Mouse (Mus musculus): ENCODE measurements around the gene Cdkal1. TPM values are rescaled to one million over a fixed set of nuclear protein-coding genes. Genes with fewer than 3 reads are reported as not detected.
A peak's percentile ranks its signal among the peaks of the same experiment; 100 is the strongest.

Cdkal1 gene
- total RNA-seq, 2 experiments from 2014 or later = 23.7 to 26.3 TPM

DNA sequence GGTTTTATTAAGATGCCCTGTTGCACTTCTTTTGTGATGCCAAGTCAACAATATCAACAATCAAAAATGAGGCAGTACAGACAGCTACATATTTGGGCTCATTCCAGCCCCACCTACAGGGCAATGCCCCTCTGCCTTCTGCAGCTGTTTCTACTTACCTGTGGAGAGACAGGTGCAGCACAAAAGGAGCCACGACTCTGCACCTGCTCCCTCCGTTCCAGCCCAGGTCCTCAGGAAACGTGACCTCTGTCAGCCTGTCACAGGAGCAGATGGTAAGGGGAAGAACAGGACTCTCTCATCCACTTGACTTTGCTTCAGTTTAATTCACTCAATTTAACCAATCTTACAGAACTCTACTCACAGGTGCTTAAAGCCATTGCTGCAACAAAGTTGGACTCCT, 258.7 kb downstream of the Cdkal1 start:
- no peak for DNase-seq (ENCODE audit: low spot score in 2 of 2)

DNA sequence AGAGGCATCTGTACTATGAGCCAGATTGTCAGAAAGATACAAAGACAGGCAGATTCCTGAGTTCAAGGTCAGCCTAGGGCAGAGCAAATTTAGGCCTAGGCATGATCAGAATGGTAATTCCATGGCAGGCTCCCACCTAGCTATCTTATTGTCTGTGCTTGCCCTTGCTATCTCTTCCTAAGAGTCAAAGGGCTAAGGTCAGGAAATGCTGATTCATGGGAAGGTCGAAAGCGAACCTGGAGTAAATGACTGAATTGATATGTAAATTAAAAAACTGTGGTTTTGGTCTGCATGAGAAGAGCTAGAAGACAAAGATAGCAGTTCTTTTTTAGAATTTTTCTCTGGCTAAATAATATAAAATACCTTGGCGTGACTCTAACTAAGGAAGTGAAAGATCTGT, 262.4 kb downstream of the Cdkal1 start:
- DNase-seq (ENCODE audit: low spot score in 2 of 2) = no peak

DNA sequence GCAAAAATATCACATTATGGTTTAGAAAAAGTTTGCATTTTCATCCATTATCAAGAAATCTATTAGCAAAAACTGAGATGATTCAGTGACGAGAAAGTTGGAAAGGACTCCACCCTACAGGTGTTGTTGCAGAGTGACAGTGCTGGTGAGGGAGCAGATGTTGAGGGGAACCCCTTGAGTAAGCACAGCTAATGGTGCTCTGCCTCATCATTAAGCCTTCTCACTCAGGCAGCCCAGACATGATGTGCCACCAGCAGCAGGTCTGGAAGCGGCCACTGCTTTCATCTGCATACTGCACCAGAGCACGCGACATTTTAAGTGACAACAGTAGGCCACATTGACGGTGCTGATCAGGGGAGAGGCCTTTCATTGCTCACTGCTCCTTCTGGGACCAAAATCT, 264.8 kb downstream of the Cdkal1 start:
- DNase-seq (ENCODE audit: low spot score in 2 of 2) = no peak

DNA sequence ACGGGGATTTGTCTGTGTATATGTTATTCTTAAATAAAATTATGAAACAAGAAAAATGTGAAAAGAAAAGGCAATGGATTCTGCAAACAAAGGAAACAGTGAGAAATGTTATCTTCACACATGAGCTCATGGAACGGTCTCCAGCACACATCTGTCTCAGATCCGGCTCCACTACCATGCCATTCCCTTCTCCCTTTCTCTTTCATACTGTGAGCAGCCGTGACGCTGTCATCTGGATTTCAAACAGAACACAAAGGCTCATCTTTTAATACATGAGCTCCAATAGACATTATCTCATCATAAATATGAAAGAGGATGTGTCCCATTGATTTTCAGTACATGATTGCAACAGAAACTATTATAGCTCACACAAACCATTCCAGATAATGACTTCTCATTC, 265.3 kb downstream of the Cdkal1 start:
- no peak for DNase-seq (ENCODE audit: low spot score in 2 of 2)

DNA sequence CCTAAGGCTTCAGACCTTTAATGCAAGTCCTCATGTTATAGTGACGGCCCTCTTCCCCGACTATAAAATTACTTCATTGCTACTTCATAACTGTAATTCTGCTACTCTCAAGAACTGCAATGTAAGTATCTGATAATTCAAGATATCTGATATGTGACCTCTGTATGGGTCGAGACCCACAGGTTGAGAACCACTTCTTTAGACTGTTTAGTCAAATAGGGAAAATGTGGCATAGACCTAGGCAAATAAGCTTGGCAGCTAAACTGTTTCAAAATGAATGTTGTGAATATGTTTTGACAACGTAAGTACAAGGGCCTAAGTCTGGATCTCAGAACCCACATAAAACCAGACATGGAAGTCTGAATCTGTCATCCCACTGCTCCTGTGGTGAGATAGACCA, 266.8 kb downstream of the Cdkal1 start:
- DNase-seq (ENCODE audit: low spot score in 2 of 2) = no peak

DNA sequence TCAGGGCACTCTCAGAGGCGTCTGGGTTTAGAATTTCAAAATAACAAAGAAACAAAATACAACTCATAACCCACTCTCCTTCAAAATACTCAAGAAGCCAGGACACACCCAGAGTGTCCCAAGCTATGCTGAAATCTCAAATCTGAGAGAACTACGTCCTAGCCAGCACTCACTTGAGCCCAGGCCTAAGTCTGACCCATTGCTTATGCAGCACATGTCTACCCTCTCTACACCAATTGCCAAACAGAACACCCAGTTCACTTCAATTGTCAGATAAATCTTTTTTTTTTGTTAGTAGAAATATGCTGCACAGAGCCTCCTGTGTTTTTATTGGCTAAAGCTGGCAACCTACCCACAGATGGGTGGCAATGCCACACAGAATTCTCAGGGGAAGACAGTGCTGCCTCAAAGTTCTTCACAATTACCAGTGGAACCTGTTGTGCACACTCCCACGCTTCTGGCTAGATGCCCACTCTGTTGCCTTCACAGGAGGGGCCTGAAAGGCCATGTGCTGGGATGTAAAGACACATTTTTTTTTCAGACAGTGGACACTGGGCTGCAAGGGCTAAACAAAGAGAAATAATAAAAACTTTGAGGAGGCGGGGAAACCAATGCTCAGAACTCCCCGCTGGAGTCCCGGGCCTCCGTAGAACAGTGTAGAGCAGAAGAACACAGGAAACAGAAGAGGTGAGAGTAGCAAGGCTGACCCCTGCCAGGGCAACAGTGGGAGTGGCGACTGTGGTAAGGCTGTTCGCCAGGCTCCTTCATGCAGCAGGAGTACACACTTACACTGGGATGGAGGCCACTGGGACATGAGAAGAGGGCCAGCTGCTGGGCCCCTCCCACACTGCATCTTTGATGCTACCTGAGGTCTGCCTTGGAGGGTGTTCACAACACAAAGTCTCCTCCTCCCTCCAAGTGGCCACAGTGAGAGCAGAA, 273.4 kb downstream of the Cdkal1 start:
- DNase-seq (ENCODE audit: low spot score in 2 of 2) = peak; percentile 21 to 31

DNA sequence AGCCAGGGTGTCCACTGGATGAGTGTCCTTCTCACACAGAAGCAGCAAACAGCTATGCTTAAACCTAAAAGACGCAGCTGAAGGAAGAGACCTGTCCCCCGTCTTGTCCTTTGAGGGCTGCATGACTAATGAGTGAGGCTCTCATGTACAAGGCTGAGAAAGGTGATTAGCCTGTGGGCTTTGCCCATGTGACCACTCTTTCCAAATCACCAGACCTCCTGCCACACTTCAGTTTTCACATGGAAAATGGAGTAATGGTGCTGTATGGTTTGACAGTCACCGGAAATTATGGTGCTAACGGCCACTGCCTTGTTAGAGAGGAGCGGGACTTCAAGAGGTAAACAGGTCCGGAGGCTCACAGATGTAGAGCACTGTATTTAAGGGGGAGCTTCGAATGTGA, 274.7 kb downstream of the Cdkal1 start:
- DNase-seq (ENCODE audit: low spot score in 2 of 2) = no peak

DNA sequence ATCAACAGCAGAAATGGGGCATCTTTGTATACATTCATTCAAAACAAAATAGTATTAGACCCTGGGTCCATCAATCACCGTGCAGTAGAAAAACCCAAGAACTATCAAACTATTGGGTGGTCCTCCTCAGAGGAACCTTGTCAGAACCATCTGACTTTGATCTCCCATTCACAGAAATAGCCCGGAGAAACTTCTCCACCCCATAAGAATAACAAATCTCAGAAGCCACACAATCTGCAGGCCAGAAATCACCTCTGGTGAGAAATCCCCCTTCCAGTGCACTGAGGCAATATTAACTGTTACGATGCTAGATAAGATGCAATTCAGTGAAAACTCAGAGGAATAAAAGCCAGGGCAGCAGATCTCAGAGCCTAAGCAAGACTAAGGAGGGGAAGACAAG, 275.5 kb downstream of the Cdkal1 start:
- DNase-seq (ENCODE audit: low spot score in 2 of 2) = no peak

DNA sequence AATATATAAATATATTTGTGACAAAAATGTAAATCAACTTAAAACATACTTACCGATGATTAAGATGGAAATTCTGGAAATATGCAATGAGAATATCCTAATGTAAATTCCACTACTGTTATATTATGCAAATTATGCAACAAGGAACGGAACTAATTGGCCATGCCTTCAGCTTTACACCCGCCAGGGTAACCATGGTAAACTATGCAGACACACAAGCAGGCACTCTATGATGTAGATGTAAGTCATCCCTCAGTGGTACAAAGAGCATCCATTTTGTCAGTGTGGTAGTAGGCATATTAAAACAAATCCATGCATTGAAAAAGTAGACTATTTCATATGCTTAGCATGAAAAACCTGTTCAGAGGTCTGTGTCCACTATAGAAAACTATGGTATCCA, 276.9 kb downstream of the Cdkal1 start:
- DNase-seq (ENCODE audit: low spot score in 2 of 2) = no peak

DNA sequence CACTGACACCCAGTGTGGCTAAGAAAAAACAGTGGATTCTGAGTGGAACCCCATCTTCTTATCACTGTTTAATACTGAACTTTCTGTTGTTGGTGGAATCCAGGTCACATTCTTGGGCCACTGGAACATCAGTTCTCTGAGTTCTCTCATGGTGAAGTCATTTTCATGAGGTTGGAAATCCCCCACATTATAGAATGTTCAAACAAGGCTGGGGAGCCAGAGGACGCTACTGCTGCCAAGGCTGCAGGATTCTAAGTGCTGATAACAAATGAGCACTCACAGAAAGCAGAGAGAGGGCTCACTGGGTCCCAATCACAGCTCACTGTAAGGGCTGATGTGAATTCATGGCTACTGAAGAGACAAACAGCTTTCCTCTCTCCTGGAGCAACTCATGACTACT, 280.7 kb downstream of the Cdkal1 start:
- DNase-seq (ENCODE audit: low spot score in 2 of 2) = no peak

DNA sequence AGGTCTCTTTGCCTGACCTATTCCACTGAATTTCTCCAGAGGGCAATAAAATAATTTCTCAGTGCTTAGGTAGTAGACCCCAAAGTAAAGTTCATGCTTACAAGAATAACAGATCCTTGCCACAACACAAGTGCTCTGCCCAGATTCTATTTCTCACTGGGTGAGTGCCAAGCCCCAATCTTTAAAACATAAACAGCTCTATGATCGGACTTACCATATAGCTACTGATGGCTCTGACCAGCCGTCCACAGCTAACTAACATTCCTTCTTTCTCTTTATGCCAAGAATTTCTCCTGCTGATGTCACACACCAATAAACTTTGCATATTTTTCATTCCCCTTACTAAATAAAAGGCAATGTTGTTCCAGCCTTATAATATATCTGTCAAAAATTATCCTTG, 283.0 kb downstream of the Cdkal1 start:
- DNase-seq (ENCODE audit: low spot score in 2 of 2) = no peak

DNA sequence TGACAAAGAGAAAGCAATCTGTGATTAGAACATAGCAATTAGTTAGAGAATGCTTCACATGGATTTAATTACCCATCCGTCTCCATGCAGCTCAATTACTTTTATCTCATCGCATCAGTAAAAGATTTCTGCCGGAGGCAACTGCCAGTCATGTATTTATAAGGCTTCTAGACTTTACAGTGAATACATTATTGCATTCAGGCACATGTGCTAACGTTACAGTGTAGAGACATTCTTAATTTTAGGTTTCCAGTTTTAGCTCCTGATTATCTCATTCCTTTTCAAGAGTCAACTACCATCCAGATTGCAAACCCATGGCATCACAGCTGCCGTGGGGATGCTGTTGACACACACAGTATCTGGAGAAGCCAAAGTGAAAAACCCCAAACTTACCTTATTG, 289.8 kb downstream of the Cdkal1 start:
- no peak for DNase-seq (ENCODE audit: low spot score in 2 of 2)

DNA sequence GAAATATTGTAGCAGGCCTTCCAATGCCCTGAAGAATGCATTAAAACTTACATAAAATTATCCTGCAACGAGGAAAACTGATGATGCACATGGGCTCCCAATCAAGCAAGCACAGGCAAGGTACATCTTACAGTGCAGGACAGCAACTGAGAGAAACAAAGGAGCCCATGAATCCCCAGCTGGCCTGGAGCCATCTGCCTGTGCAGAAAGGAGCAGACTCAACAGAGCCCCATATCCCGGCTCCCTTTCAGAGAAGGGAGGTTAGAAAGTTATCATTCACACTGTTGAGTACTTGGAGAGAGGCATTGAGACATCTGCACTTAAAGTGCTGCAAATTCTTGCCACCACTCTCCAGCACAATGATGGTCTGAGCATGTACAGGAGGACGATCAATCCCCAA, 296.3 kb downstream of the Cdkal1 start:
- DNase-seq (ENCODE audit: low spot score in 2 of 2) = no peak

DNA sequence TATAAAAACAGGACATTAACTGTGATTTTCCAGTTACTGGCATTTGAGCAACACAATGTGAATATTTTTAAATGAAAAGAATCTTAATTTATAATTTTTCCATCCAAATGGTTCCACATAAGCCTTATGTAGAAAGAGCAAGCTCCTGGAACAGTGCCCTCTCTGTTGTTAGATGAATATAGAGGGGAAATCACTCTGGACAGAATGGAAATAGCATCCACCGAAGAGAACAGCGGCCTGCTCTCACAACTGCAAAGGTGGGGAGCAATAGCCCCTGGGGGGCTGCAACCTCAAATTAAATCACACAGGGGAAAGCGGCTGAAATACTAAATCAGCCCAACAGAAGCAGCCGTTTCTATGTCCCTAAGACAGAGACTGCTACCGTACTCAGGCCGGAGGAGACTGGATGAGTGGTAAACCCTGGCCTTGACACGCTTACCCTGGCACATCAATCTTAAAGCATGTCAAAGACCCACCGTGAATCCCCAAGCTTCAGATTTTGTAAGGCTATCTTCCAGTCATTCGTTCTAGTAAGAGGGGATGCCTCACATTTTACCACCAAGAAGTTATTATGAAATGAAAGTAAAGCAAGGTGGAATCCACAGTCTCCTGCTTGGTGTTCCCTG, 300.2 kb downstream of the Cdkal1 start:
- DNase-seq (ENCODE audit: low spot score in 2 of 2) = no peak

DNA sequence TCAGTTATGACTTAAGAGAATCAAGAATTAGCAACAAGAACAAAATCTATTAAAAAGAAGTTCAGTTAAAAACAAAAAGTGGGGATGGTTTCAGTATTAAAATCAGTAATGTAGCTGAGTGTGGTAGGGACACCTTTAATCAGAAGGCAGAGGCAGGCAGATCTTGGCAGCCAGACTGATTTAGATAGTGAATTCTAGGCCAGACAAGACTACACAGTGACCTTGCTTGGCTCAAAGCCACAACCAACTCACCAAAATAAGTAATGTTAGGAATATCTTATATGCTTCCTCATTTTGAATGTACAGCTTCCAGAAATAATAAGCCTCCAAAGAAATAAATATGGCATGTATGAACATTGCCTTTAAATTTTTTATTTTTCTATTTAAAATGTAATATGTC, 301.7 kb downstream of the Cdkal1 start:
- no peak for DNase-seq (ENCODE audit: low spot score in 2 of 2)

DNA sequence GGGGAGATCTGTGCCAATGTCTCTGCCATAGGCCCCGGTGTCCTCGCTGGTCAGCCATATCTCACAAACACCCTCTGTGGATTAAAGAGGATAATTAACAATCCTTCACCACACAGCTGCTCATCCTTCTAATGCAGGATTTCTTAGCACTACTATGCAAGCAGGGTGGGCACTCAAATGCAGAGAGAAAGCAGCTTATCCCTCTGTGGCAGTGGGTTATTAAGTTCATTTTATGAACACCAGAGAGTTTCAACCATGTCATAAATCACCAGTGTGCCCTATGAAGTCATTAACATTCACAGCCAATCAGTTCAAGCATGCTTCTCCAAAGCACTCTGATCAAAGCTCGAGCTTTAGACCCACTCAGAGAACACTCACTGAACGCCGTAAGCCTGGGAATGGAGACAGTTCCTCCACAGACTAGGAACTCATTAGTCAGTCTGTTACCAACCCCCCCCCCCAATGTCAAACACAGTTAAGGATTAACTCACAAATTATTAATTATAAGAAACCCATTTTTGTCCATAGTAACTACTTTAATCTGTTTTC, 303.1 kb downstream of the Cdkal1 start:
- DNase-seq (ENCODE audit: low spot score in 2 of 2) = no peak

DNA sequence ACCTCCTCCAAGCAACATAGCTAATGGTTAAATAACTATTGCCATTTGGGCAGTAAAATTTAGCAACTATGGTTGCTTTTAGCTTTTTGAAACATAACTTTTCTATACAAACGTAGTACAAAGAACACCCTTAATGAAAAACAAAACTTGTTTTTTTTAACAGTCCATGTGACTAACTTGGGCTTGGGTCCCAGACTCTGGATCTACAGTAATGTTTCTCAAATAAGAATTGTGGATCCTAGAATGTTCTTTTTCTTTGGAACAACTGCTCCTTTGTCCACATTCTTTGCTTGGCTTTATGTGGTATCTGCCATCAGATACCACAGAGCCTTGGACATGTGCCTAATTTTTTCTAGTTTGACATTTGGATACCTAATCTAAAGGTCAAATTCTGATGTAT, 304.6 kb downstream of the Cdkal1 start:
- DNase-seq (ENCODE audit: low spot score in 2 of 2) = no peak

DNA sequence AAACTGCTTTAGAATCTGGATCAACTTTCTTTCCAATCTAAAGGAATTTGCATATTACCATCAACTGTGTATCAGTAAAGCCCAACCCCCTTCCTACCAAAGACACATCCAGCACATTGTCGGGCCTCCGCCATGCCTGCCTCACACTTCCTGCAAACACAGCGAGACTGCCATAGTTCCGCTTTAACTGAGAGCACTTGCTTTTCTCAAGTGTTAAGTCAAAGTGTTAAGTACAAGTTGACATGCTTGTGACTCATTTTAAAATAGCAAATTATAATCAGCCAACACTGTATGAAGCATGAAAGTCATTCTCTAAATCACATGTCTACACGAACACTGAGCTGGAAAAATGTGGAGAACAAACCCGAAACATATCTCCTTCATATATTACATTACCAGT, 305.3 kb downstream of the Cdkal1 start:
- DNase-seq (ENCODE audit: low spot score in 2 of 2) = no peak

DNA sequence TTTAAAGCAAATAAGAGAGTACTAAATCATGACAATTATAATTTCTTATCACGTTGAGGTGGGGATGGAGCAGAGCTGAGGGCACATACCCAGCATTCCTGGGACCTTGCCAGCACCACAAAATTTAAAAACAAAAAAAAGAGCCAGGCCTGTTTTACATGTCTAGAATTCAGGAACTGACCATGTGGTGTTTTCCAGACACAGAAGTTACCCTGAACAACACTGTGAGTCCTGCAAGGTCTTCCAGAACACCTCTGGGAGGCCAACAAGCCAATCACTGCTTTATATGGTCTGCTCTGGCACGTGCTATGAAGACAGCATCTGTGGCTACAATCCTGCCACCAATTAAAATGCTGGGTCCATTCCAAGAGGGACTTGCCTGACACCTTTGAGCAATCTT, 305.7 kb downstream of the Cdkal1 start:
- no peak for DNase-seq (ENCODE audit: low spot score in 2 of 2)

DNA sequence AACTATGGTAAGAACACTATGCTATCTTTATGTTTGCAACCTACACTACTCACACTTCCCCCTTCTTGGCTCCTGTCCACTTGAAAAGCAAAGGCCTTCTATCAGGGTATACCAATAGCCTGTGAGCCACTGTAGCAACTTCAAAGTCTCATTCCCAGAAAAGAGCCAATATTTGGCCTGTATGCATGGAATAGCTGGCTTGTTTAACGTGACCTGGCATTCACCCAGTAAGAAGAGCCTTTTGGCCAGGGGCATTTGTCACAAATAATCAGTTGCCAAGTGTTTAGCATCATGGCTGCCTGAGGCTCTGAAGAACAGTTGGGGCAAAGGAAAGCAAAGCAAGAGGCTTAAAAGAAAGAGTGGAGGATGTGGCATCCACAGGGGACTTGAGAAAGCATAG, 317.6 kb downstream of the Cdkal1 start:
- no peak for DNase-seq (ENCODE audit: low spot score in 2 of 2)

DNA sequence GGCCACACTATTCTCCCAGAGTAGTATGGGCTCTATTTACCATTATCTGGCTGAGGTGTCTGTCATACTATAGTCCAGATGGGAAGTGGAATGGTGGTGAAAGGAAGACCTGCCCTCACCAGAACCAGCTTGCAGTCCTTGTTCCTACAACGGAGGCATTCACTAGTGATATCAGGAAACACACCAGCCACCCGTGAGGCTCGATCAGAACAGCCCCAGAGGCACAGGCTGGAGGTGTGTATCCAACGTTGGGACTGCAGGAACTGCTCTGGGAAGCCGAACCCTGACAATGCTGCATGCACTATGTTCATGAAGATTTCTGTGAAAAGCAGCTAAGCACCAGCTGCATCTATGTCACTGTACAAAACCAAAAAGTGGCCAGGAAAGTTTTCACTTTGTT, 321.9 kb downstream of the Cdkal1 start:
- no peak for DNase-seq (ENCODE audit: low spot score in 2 of 2)

DNA sequence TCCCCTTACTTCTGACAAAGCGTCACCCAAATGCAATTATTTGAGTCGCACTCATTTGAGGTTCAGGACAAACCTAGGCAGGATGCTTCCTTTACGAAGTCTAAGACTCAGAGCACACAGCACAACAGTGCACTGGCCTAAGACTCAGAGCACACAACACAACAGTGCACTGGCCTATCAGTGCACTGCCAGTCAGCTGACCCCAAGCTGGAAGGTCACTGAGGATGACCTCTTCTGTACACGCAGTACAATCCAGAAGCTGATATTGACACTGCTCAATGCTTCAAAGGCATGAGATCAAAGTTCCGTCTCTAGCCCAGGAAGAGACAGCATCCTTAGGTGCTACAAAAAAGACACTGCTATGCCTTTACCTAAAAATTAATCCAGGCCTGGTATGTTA, 327.1 kb downstream of the Cdkal1 start:
- DNase-seq (ENCODE audit: low spot score in 2 of 2) = no peak

DNA sequence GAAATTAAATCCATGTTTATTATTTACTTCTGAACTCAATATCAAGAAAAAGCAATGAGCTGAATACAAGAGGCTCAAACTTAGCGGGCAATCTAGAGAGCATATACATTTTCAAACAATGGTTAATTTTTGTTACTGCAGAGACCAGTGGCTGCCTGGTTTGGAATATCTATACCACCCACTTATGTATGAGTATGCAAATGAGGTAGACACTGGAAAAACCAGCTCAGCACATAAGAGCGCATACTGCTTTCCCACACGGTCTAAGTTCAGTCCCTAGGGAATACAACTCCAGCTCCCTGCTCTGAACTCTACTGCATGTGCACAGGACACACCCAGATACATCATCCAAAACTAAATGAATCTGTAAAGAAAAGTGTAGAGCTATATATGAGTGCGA, 334.2 kb downstream of the Cdkal1 start:
- no peak for DNase-seq (ENCODE audit: low spot score in 2 of 2)
